Mouse (Mus musculus) CH12.LX (cell line): ENCODE data around the gene Pan3. TPM values are rescaled to one million over a fixed set of nuclear protein-coding genes. Genes with fewer than 3 reads are reported as not detected.

Experiments used
- DNase-seq: peaks from one replicate; pipeline ENCODE4 v3.0.0-alpha.2; 2013; ENCODE audit errors: extremely low read depth
- H3K27ac ChIP-seq: 2 replicates; pipeline ENCODE4 v1.5.1; 2012; ENCODE audit warnings: low read depth, mild to moderate bottlenecking, control low read depth, moderate library complexity; ENCODE audit not compliant: insufficient read depth
- H3K27me3 ChIP-seq: replicated peaks from 2 replicates; pipeline ENCODE3; 2012; ENCODE audit warnings: inconsistent platforms
- H3K36me3 ChIP-seq, 2 experiments: replicated peaks in 1 of 2; 2 replicates each; pipeline versions ENCODE3 to v1.6.1; 2012; ENCODE audit warnings: inconsistent platforms in 1 of 2, low read length in 1 of 2, mild to moderate bottlenecking in 1 of 2, mixed read lengths in 1 of 2, moderate library complexity in 1 of 2; ENCODE audit not compliant: control insufficient read depth in 1 of 2, insufficient read depth in 1 of 2
- H3K4me1 ChIP-seq, 2 experiments: 2 replicates each; pipeline ENCODE4 v1.6.1; 2012; ENCODE audit warnings: inconsistent platforms in 1 of 2, moderate library complexity in 1 of 2; ENCODE audit not compliant: insufficient read depth in 2 of 2, control insufficient read depth in 1 of 2
- H3K4me2 ChIP-seq: 2 replicates; pipeline ENCODE4 v1.6.1; 2012; ENCODE audit warnings: low read depth, mild to moderate bottlenecking, control low read depth; ENCODE audit not compliant: poor library complexity, insufficient read depth, severe bottlenecking
- H3K4me3 ChIP-seq, 3 experiments: fragments of 150-350 bp in 1 of 3; sonication (generic) in 1 of 3; replicated peaks in 1 of 3; 2 replicates each; pipeline versions ENCODE3 to v1.5.1; 2011 to 2012; ENCODE audit warnings: low read depth in 2 of 3, low read length in 2 of 3, mild to moderate bottlenecking in 2 of 3, moderate library complexity in 2 of 3, control low read depth in 1 of 3, improper control_type of control experiment in 1 of 3, inconsistent platforms in 1 of 3, mixed read lengths in 1 of 3; ENCODE audit not compliant: poor library complexity in 1 of 3
- H3K79me2 ChIP-seq: replicated peaks from 2 replicates; pipeline ENCODE4 v1.6.1; 2012; ENCODE audit warnings: mild to moderate bottlenecking, moderate library complexity; ENCODE audit not compliant: control insufficient read depth, poor library complexity, insufficient read depth, severe bottlenecking; ENCODE audit errors: extremely low read depth
- H3K9ac ChIP-seq: 2 replicates; pipeline ENCODE4 v1.6.1; 2012; ENCODE audit warnings: low read depth, mild to moderate bottlenecking, control low read depth, moderate library complexity; ENCODE audit not compliant: insufficient read depth
- H3K9me3 ChIP-seq: replicated peaks from 2 replicates; pipeline ENCODE3; 2012; ENCODE audit warnings: low read length, inconsistent platforms, mixed read lengths
- CHD2 ChIP-seq: IDR thresholded peaks from 2 replicates; pipeline ENCODE4 v1.6.1; 2011; ENCODE audit warnings: low read length, improper control_type of control experiment
- CTCF ChIP-seq, 2 experiments: IDR thresholded peaks in 1 of 2; conservative IDR thresholded peaks in 1 of 2; 2 replicates each; pipeline ENCODE4 v1.5.1; 2011 to 2012; ENCODE audit warnings: low read depth in 2 of 2, low read length in 2 of 2, improper control_type of control experiment in 1 of 2, inconsistent platforms in 1 of 2, mild to moderate bottlenecking in 1 of 2, moderate library complexity in 1 of 2
- EP300 ChIP-seq: IDR thresholded peaks from 2 replicates; pipeline ENCODE4 v1.6.1; 2011; ENCODE audit warnings: low read length, improper control_type of control experiment
- GABPA ChIP-seq: IDR thresholded peaks from 2 replicates; pipeline ENCODE4 v1.6.1; 2012; ENCODE audit warnings: low read depth, low read length, improper control_type of control experiment, inconsistent platforms; ENCODE audit not compliant: insufficient replicate concordance
- JUN ChIP-seq: IDR thresholded peaks from 2 replicates; pipeline ENCODE4 v1.6.1; 2011; ENCODE audit warnings: low read depth, mild to moderate bottlenecking, low read length, improper control_type of control experiment, moderate library complexity; ENCODE audit not compliant: insufficient read depth
- JUND ChIP-seq: conservative IDR thresholded peaks from 2 replicates; pipeline ENCODE4 v1.6.1; 2011; ENCODE audit warnings: low read depth, low read length, improper control_type of control experiment
- MAFK ChIP-seq: IDR thresholded peaks from 2 replicates; pipeline ENCODE4 v1.6.1; 2011; ENCODE audit warnings: low read length, improper control_type of control experiment; ENCODE audit not compliant: insufficient replicate concordance
- MAX ChIP-seq: IDR thresholded peaks from 2 replicates; pipeline ENCODE4 v1.6.1; 2011; ENCODE audit warnings: low read length, improper control_type of control experiment
- MAZ ChIP-seq: IDR thresholded peaks from 2 replicates; pipeline ENCODE4 v1.6.1; 2012; ENCODE audit warnings: low read depth, mild to moderate bottlenecking, inconsistent platforms, low read length, improper control_type of control experiment, moderate library complexity
- MEF2A ChIP-seq: IDR thresholded peaks from 2 replicates; pipeline ENCODE4 v1.6.1; 2014; ENCODE audit warnings: low read depth, mild to moderate bottlenecking, inconsistent platforms, low read length, improper control_type of control experiment, borderline replicate concordance
- MYC ChIP-seq: IDR thresholded peaks from 2 replicates; pipeline ENCODE4 v1.6.1; 2011; ENCODE audit warnings: low read depth, mild to moderate bottlenecking, improper control_type of control experiment, low read length
- PAX5 ChIP-seq: IDR thresholded peaks from 2 replicates; pipeline ENCODE4 v1.6.1; 2012; ENCODE audit warnings: low read length, inconsistent platforms, mixed read lengths
- RAD21 ChIP-seq: IDR thresholded peaks from 2 replicates; pipeline ENCODE4 v1.6.1; 2011; ENCODE audit warnings: low read depth, mild to moderate bottlenecking, low read length, improper control_type of control experiment, moderate library complexity
- RCOR1 ChIP-seq: conservative IDR thresholded peaks from 2 replicates; pipeline ENCODE4 v1.6.1; 2012; ENCODE audit warnings: low read depth, mild to moderate bottlenecking, inconsistent platforms, low read length, improper control_type of control experiment
- SIN3A ChIP-seq: IDR thresholded peaks from 2 replicates; pipeline ENCODE4 v1.6.1; 2012; ENCODE audit warnings: low read length, improper control_type of control experiment, inconsistent platforms
- SMC3 ChIP-seq: IDR thresholded peaks from 2 replicates; pipeline ENCODE4 v1.6.1; 2011; ENCODE audit warnings: low read depth, low read length, improper control_type of control experiment
- TBP ChIP-seq: conservative IDR thresholded peaks from 2 replicates; pipeline ENCODE4 v1.6.1; 2011; ENCODE audit warnings: low read depth, low read length, improper control_type of control experiment
- TCF12 ChIP-seq: IDR thresholded peaks from 2 replicates; pipeline ENCODE4 v1.6.1; 2014; ENCODE audit warnings: low read depth, mild to moderate bottlenecking, inconsistent platforms, low read length, improper control_type of control experiment
- USF2 ChIP-seq: conservative IDR thresholded peaks from 2 replicates; pipeline ENCODE4 v1.6.1; 2011; ENCODE audit warnings: low read depth, low read length, improper control_type of control experiment
- dilution Hi-C: fragments of 300-500 bp; cut with MboI; formaldehyde crosslinking; loops from 2 replicates; pipeline ENCODE4 v1.14.3; 2020; ENCODE audit warnings: low sequenced_read_pairs; ENCODE audit not compliant: extremely low pct_unique_long_range_greater_than_20kb, extremely low pct_ligation_motif_present
- in situ Hi-C: fragments of 300-500 bp; cut with MboI; formaldehyde crosslinking; loops from 3 replicates; pipeline ENCODE4 v1.14.3; 2019; ENCODE audit warnings: low sequenced_read_pairs, low pct_ligation_motif_present, low pct_unique_long_range_greater_than_20kb, mixed read lengths
- polyA plus RNA-seq: library from polyadenylated mRNA; unstranded; fragments of >175 nt; gene quantifications from 2 replicates; pipeline ENCODE4 v1.2.1, GENCODE M21; 2012; ENCODE audit warnings: low read depth; ENCODE audit not compliant: insufficient read length
- total RNA-seq, 2 experiments: library from RNA; depleted of rRNA; stranded (reverse); fragments of 300-350 nt in 1 of 2; fragments of >200 nt in 1 of 2; gene quantifications; 2 replicates each; pipeline ENCODE4 v1.2.3; 2012 to 2014

The Pan3 gene
- total and polyA plus RNA-seq, 3 experiments: 37.6 to 43.5 (median 40.2) TPM

- in situ Hi-C loops (no loop called here), dilution Hi-C loops (no loop called here)
- peak; percentile 60 for TF ChIP-seq SMC3
- no peak for TF ChIP-seq CHD2
- peak; percentile 73; the same call in 1 of the 2 replicates for TF ChIP-seq MYC
- TF ChIP-seq RAD21: peak; percentile 11; the same call in 1 of the 2 replicates
- peak; percentile 62 for TF ChIP-seq MAX
- TF ChIP-seq SIN3A: no peak
- TF ChIP-seq EP300: no peak
- TF ChIP-seq JUN: no peak
- no peak for TF ChIP-seq JUND
- no peak for TF ChIP-seq TCF12
- peak in 1 of 2 experiments; percentile 59; a peak in 3 of 4 replicates for TF ChIP-seq CTCF (conservative IDR thresholded peaks at IDR 0.05 in 1 of 2, IDR thresholded peaks at IDR 0.05 in 1 of 2; ENCODE audit: low read depth in 2 of 2, low read length in 2 of 2)
- no peaks in the 10 kb centered on the region for H3K79me2 ChIP-seq
- H3K27ac ChIP-seq: no peak overlapping the region
- peak; percentile 48 for DNase-seq
- no peaks in the 10 kb centered on the region for H3K9me3 ChIP-seq
- H3K9ac ChIP-seq: no peak overlapping the region
- H3K27me3 ChIP-seq: no peaks in the 10 kb centered on the region
- no peak overlapping the region for H3K4me2 ChIP-seq
- peaks cover 69 to 90% of the 10 kb centered on the region in 2 experiments for H3K36me3 ChIP-seq
- no peak overlapping the region for H3K4me3 ChIP-seq
- H3K4me1 ChIP-seq: no peaks in the 10 kb centered on the region
Observed at GRCm38 (mm10) chr5:147545731-147546241, 115.8 kb downstream of the Pan3 start.

DNA sequence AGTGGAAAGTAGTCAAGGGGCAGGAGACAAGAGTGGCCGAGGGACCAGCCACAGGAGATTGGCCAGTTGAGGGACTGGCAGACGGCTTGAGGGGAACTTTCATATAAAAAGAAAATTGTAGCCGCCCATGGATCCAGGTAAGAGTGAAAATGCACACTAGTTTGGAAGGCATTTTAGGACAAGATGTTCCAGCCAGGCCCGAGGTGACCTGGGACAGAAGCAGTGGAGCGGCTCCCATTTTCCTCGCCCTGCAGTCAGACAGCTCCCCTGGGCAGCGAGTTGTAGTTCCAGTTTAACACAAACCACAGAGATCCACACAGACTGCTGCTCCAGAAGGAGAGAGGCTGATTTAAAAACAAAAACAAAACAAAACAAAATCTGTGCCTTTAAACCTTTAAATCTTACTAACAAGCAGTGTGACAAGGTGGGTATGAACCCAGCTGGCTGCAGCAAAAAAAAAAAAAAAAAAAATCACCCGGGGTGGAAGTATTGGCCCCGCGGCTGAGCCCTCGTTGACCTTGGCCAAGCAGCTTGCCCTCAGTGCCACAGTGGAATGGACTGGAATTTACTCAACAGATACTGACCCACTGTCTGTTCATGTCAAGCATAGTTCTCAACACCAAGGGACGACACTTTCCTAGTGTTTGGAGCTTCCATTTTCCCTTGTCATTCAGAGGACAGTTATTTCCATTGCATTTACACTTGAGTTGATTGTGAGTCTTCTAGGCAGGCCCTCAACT, 119.2 kb downstream of the Pan3 start:
- in situ Hi-C loops: no loop called here
- H3K27ac ChIP-seq: no peak overlapping the region
- TF ChIP-seq TBP: no peak
- no peak for TF ChIP-seq USF2
- TF ChIP-seq RCOR1: no peak
- TF ChIP-seq MEF2A: no peak
- no peak for TF ChIP-seq GABPA
- TF ChIP-seq PAX5: no peak
- TF ChIP-seq SIN3A: no peak
- no peak for TF ChIP-seq MAFK
- TF ChIP-seq MAZ: no peak
- TF ChIP-seq, all 38 proteins: peak for 0
- Histone ChIP-seq H3K27me3 (no peaks in the 10 kb centered on the region), H3K36me3 (peaks cover 46 to 75% of the 10 kb centered on the region in 2 experiments), H3K9ac (no peak overlapping the region), H3K4me1 (no peaks in the 10 kb centered on the region), H3K79me2 (no peaks in the 10 kb centered on the region), H3K4me3 (no peak overlapping the region), H3K9me3 (no peaks in the 10 kb centered on the region), H3K4me2 (no peak overlapping the region)
- DNase-seq: no peak
- dilution Hi-C loops: no loop called here
